Mouse (Mus musculus) A20 (cell line): ENCODE measurements at regions not wholly inside any gene's neighbourhood (a gene's known extent, or its start where the extent isn't known, plus 50 kb on each side); places are given as distances from the start of the nearest gene placed in this dataset.
"Not testable (repeated sequence)": the region's sequence is repeated elsewhere in the genome, so short reads cannot be mapped to it uniquely, and the experiment has no call there.

Experiments
- DNase-seq: peaks from one replicate; pipeline ENCODE4 v3.0.0-alpha.2; 2011; ENCODE audit warnings: low read depth, low spot score

- DNase-seq, result no peak
Measured at GRCm38 (mm10) chr13:52088319-52088718, 241.8 kb downstream of the Gadd45g start.

GRCm38 (mm10) chr13:52090365-52090764 is 243.9 kb downstream of the Gadd45g start:
- no peak for DNase-seq

GRCm38 (mm10) chr13:52094785-52095184 is 248.3 kb downstream of the Gadd45g start:
- DNase-seq, result no peak

GRCm38 (mm10) chr13:52096506-52096905 is 250.0 kb downstream of the Gadd45g start:
- DNase-seq, result no peak

- no peak for DNase-seq
Measured at GRCm38 (mm10) chr13:52105989-52106642, 259.6 kb downstream of the Gadd45g start.

GRCm38 (mm10) chr13:52108349-52108921 is 262.0 kb downstream of the Gadd45g start:
- DNase-seq, result no peak

GRCm38 (mm10) chr13:52109039-52109759 is 262.7 kb downstream of the Gadd45g start:
- DNase-seq, result no peak

GRCm38 (mm10) chr13:52110750-52111149 is 264.3 kb downstream of the Gadd45g start:
- no peak for DNase-seq

- no peak for DNase-seq
Measured at GRCm38 (mm10) chr13:52113549-52113948, 267.1 kb downstream of the Gadd45g start.

GRCm38 (mm10) chr13:52114431-52114830 is 268.0 kb downstream of the Gadd45g start:
- DNase-seq, result no peak

GRCm38 (mm10) chr13:52114962-52115361 is 268.5 kb downstream of the Gadd45g start:
- DNase-seq, result peak; percentile 32

GRCm38 (mm10) chr13:52116241-52116640 is 269.8 kb downstream of the Gadd45g start:
- DNase-seq, result no peak

GRCm38 (mm10) chr13:52116756-52117155 is 270.3 kb downstream of the Gadd45g start:
- no peak for DNase-seq

- no peak for DNase-seq
Measured at GRCm38 (mm10) chr13:52120795-52121194, 274.3 kb downstream of the Gadd45g start.

- no peak for DNase-seq
Measured at GRCm38 (mm10) chr13:52125037-52125436, 278.6 kb downstream of the Gadd45g start.

GRCm38 (mm10) chr13:52127751-52128150 is 281.3 kb downstream of the Gadd45g start:
- DNase-seq, result peak; percentile 18

- no peak for DNase-seq
Measured at GRCm38 (mm10) chr13:52129466-52129865, 283.0 kb downstream of the Gadd45g start.

- no peak for DNase-seq
Measured at GRCm38 (mm10) chr13:52133202-52133601, 286.7 kb downstream of the Gadd45g start.

GRCm38 (mm10) chr13:52138331-52138945 is 292.0 kb downstream of the Gadd45g start:
- DNase-seq, result no peak

- DNase-seq, result peak; percentile 37
Measured at GRCm38 (mm10) chr13:52139140-52139809, 292.8 kb downstream of the Gadd45g start.

GRCm38 (mm10) chr13:52140221-52140620 is 293.7 kb downstream of the Gadd45g start:
- peak; percentile 21 for DNase-seq

GRCm38 (mm10) chr13:52144066-52144465 is 297.6 kb downstream of the Gadd45g start:
- DNase-seq, result not testable (repeated sequence)
